Mouse (Mus musculus) forebrain, embryonic 11.5 days (tissue): ENCODE measurements around the gene Gm9964. TPM values are rescaled to one million over a fixed set of nuclear protein-coding genes. Genes with fewer than 3 reads are reported as not detected.
A peak's percentile ranks its signal among the peaks of the same experiment; 100 is the strongest.

Experiments
- ATAC-seq: fragments of 200-750 bp; cut with Nextera tagmentation; replicated peaks from 2 replicates; pipeline ENCODE4 v1.8.0; 2017; ENCODE audit warnings: moderate TSS enrichment; ENCODE audit not compliant: low FRiP score
- DNase-seq: peaks from one replicate; pipeline ENCODE4 v3.0.0-alpha.2; 2017; ENCODE audit warnings: low spot score
- H3K27ac ChIP-seq: fragments of 300-500 bp; sonication (generic); 2 replicates; pipeline ENCODE4 v1.5.1; 2014; ENCODE audit warnings: low read depth, low read length
- H3K27me3 ChIP-seq: fragments of 300-500 bp; sonication (generic); 2 replicates; pipeline ENCODE4 v1.6.1; 2014; ENCODE audit warnings: mild to moderate bottlenecking, low read length, mixed read lengths; ENCODE audit not compliant: control insufficient read depth, insufficient read depth
- H3K36me3 ChIP-seq: fragments of 300-500 bp; sonication (generic); 2 replicates; pipeline ENCODE4 v1.6.1; 2014; ENCODE audit warnings: mild to moderate bottlenecking, low read length, moderate library complexity, mixed read lengths; ENCODE audit not compliant: control insufficient read depth, insufficient read depth
- H3K4me1 ChIP-seq: fragments of 300-500 bp; sonication (generic); replicated peaks from 2 replicates; pipeline ENCODE4 v1.6.1; 2014; ENCODE audit warnings: low read length, mixed read lengths; ENCODE audit not compliant: control insufficient read depth, insufficient read depth
- H3K4me2 ChIP-seq: fragments of 300-500 bp; sonication (generic); 2 replicates; pipeline ENCODE4 v1.6.1; 2014; ENCODE audit warnings: low read depth, mild to moderate bottlenecking, low read length, moderate library complexity, mixed read lengths; ENCODE audit not compliant: severe bottlenecking
- H3K4me3 ChIP-seq: fragments of 300-500 bp; sonication (generic); 2 replicates; pipeline ENCODE4 v1.5.1; 2014; ENCODE audit warnings: low read depth, low read length
- H3K9ac ChIP-seq: fragments of 300-500 bp; sonication (generic); 2 replicates; pipeline ENCODE4 v1.6.1; 2014; ENCODE audit warnings: low read length
- H3K9me3 ChIP-seq: fragments of 300-500 bp; sonication (generic); 2 replicates; pipeline ENCODE4 v1.6.1; 2016; ENCODE audit warnings: low read length, mixed read lengths; ENCODE audit not compliant: control insufficient read depth
- WGBS: fragments of 180-500 bp; shearing (Covaris S2); extraction: QIAGEN DNeasy Blood & Tissue Kit; methylation state at CpG from one replicate; pipeline ENCODE4 v1.1.7; 2014; 5-methylcytosine and 5-hydroxymethylcytosine counted together
- polyA plus RNA-seq: library from polyadenylated mRNA; unstranded; fragments of >200 nt; fragmentation: Nextera tagmentation; extraction: Ambion mirVana; gene quantifications from 2 replicates; pipeline ENCODE4 v1.2.1, GENCODE M21; 2014

Gm9964 gene
- polyA plus RNA-seq, 1 experiment from 2014 or later, result not detected

DNA sequence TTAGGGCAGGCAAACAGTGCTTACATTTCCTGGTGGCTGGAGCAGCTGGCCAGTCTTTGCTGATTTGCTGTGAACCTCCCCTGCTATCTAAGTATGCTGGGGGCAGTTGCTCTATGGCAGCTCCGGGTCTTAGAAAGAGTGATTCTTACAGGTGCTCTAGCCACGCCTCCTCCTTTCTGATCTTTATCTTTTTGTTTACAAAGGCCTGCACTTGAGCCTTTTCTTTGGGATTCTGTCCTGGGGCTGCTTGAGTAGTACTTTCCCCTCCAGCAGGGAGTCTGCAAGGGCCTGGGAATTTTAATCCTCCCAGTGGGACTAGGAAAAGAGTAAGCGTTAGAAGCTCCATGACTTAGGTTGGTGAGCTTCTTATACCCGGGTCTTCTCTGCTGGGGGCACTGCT, 30.4 kb upstream of the Gm9964 start:
- Histone ChIP-seq H3K27ac (no peak overlapping the region), H3K4me3 (no peak overlapping the region), H3K4me1 (no peaks in the 10 kb centered on the region; the same call in 1 of the 2 replicates), H3K27me3 (no peaks in the 10 kb centered on the region), H3K36me3 (no peaks in the 10 kb centered on the region), H3K9me3 (no peaks in the 10 kb centered on the region), H3K9ac (no peak overlapping the region), H3K4me2 (no peak overlapping the region)
- ATAC-seq, result no peak
- WGBS, result 14% methylated on average over 4 of the region's 4 CpGs
- no peak for DNase-seq

- Histone ChIP-seq H3K4me3 (no peak overlapping the region), H3K27ac (no peak overlapping the region), H3K4me2 (no peak overlapping the region), H3K36me3 (no peaks in the 10 kb centered on the region), H3K9me3 (no peaks in the 10 kb centered on the region), H3K4me1 (no peaks in the 10 kb centered on the region; the same call in 1 of the 2 replicates), H3K9ac (no peak overlapping the region), H3K27me3 (no peaks in the 10 kb centered on the region)
- no peak for ATAC-seq
- 91% methylated on average over 8 of the region's 8 CpGs for WGBS
- no peak for DNase-seq
Observed at GRCm38 (mm10) chr11:79325663-79326062, 29.0 kb upstream of the Gm9964 start.

GRCm38 (mm10) chr11:79323985-79324685, 27.4 kb upstream of the Gm9964 start:
- no peak overlapping the region for H3K4me2 ChIP-seq
- H3K4me1 ChIP-seq, result no peaks in the 10 kb centered on the region; the same call in 1 of the 2 replicates
- H3K9me3 ChIP-seq, result no peaks in the 10 kb centered on the region
- 62% methylated on average over 12 of the region's 12 CpGs for WGBS
- no peak overlapping the region; the same call in 1 of the 2 replicates for H3K9ac ChIP-seq
- H3K27me3 ChIP-seq, result no peaks in the 10 kb centered on the region
- DNase-seq (no peak), ATAC-seq (no peak)
- no peak overlapping the region for H3K4me3 ChIP-seq
- H3K27ac ChIP-seq, result no peak overlapping the region
- no peaks in the 10 kb centered on the region for H3K36me3 ChIP-seq

GRCm38 (mm10) chr11:79319807-79320206, 23.1 kb upstream of the Gm9964 start:
- 87% methylated on average over 7 of the region's 7 CpGs for WGBS
- Histone ChIP-seq H3K9me3 (no peaks in the 10 kb centered on the region), H3K4me3 (no peak overlapping the region), H3K27me3 (no peaks in the 10 kb centered on the region), H3K4me2 (no peak overlapping the region), H3K9ac (no peak overlapping the region), H3K36me3 (no peaks in the 10 kb centered on the region), H3K27ac (no peak overlapping the region), H3K4me1 (no peaks in the 10 kb centered on the region)
- ATAC-seq (no peak), DNase-seq (no peak)

DNA sequence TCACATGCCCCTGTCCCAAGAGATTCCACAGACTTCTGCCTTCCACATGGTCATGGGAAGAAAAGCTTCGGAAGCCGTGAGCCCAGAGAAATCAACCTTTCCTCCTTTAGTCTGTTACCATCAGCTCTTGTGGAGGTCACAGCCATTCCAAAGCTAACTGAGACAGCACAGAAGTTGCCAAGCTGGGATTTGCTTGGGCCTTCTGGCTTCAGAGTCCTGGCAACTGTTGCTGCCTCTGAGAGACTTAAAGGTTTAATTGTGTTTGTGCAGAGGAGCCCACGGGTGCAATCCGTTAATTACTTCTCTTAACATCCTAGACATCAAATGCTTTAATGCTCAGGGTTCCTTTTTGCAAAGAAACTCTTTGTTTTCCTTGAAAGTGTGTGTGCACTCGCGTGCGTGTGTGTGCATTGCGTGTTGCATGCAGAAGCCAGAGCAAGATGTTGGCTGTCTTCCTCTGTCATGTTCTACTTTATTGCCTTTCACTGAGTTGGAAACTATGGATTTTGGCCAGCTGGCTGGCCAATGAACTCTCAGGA, 20.2 kb upstream of the Gm9964 start:
- Histone ChIP-seq H3K9me3 (no peaks in the 10 kb centered on the region), H3K27ac (no peak overlapping the region), H3K9ac (no peak overlapping the region), H3K36me3 (no peaks in the 10 kb centered on the region), H3K4me2 (no peak overlapping the region), H3K4me1 (no peaks in the 10 kb centered on the region), H3K4me3 (no peak overlapping the region), H3K27me3 (no peaks in the 10 kb centered on the region)
- WGBS, result 69% methylated on average over 8 of the region's 8 CpGs
- ATAC-seq, result no peak
- DNase-seq, result no peak

DNA sequence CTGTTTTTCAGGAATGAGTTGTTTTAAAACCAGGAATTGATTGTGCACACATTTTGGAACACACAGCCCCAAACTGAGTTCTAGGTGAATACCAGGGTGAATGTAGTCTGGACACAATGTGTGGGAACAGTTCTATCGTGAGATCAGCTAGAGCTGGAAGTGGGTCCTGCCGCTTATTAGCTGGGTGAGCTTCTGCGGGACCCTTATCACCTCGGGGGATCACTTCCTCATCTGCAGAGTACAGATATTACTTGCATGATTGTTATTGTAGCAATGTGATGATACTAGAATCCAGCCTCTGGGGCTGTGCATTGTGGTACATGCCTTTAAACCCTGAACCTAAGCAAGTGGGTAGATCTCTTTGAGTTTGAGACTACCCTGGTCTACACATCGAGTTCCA, 13.8 kb upstream of the Gm9964 start:
- Histone ChIP-seq H3K27me3 (no peaks in the 10 kb centered on the region), H3K4me1 (peaks cover 18% of the 10 kb centered on the region), H3K4me2 (no peak overlapping the region), H3K36me3 (no peaks in the 10 kb centered on the region), H3K9ac (no peak overlapping the region), H3K4me3 (no peak overlapping the region), H3K9me3 (no peaks in the 10 kb centered on the region), H3K27ac (no peak overlapping the region)
- 89% methylated on average over 5 of the region's 5 CpGs for WGBS
- no peak for DNase-seq
- ATAC-seq, result no peak

- DNase-seq, result no peak
- Histone ChIP-seq H3K27ac (peak overlapping the region; percentile 20), H3K9me3 (no peaks in the 10 kb centered on the region), H3K27me3 (no peaks in the 10 kb centered on the region), H3K4me1 (peaks cover 18% of the 10 kb centered on the region), H3K4me3 (no peak overlapping the region), H3K9ac (no peak overlapping the region), H3K4me2 (no peak overlapping the region), H3K36me3 (no peaks in the 10 kb centered on the region)
- WGBS, result 32% methylated on average over 9 of the region's 9 CpGs
- no peak for ATAC-seq
Observed at GRCm38 (mm10) chr11:79307560-79308200, 11.0 kb upstream of the Gm9964 start.

- Histone ChIP-seq H3K9me3 (no peaks in the 10 kb centered on the region), H3K4me1 (peaks cover 18% of the 10 kb centered on the region), H3K27ac (peak overlapping the region; percentile 20), H3K36me3 (no peaks in the 10 kb centered on the region), H3K4me2 (0 out of 2 replicates have a peak overlapping the region, but pooled peaks have one; percentile 5), H3K27me3 (no peaks in the 10 kb centered on the region), H3K9ac (peak overlapping the region; percentile 35; the same call in 1 of the 2 replicates), H3K4me3 (no peak overlapping the region)
- ATAC-seq (peak; percentile 58; the same call in 1 of the 2 replicates), DNase-seq (peak; percentile 80)
- WGBS, result 3% methylated on average over 10 of the region's 10 CpGs
Observed at GRCm38 (mm10) chr11:79306996-79307395, 10.3 kb upstream of the Gm9964 start.
